Mouse (Mus musculus): ENCODE data around the gene Ugt1a9. TPM values are rescaled to one million over a fixed set of nuclear protein-coding genes. Genes with fewer than 3 reads are reported as not detected.
"Not testable (repeated sequence)": the region's sequence is repeated elsewhere in the genome, so short reads cannot be mapped to it uniquely, and the experiment has no call there.

Ugt1a9 gene
- polyA plus RNA-seq, 1 experiment, result not detected

- TF ChIP-seq POLR2A (IDR thresholded peaks at IDR 0.05; ENCODE audit: control insufficient read depth, extremely low read depth, insufficient read depth, low read length, poor library complexity) (no peak), CTCF (IDR thresholded peaks at IDR 0.05; ENCODE audit: borderline replicate concordance, control insufficient read depth, extremely low read depth, insufficient read depth, low read length, poor library complexity) (no peak)
- Histone ChIP-seq H3K4me1 (replicated peaks; ENCODE audit: control insufficient read depth, insufficient read depth, low read length) (no peaks in the 10 kb centered on the region), H3K4me3 (ENCODE audit: control insufficient read depth, insufficient read depth, low read length) (no peak overlapping the region), H3K36me3 (ENCODE audit: control insufficient read depth, insufficient read depth, low read length) (no peaks in the 10 kb centered on the region), H3K27ac (ENCODE audit: control insufficient read depth, insufficient read depth, low read length) (no peak overlapping the region), H3K27me3 (ENCODE audit: control insufficient read depth, insufficient read depth, low read length) (no peaks in the 10 kb centered on the region)
- WGBS, result 62% methylated on average over 2 of the region's 2 CpGs
- DNase-seq, result no peak
These were observed 146.5 kb downstream of the Ugt1a9 start for GRCm38 (mm10) chr1:88217144-88217543.

DNA sequence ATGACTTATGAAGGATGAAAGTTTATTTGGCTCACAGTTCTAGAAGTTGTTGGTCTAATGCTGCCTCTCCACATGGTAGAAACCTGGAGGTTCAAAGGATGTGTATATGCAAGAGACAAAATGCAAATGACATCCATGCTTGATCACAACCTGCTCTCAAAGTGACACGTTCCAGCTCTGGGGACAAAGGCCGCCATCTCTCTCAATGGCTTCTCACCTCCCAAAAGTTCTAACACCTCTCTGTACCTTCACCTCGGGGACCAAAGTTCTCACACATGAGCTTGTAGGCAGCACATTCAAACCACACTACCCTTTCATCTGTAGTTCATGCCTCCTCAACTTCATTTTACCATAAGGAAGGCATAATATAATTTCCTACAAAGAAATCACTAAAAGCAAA, 147.0 kb downstream of the Ugt1a9 start:
- no peak overlapping the region for H3K4me3 ChIP-seq (ENCODE audit: control insufficient read depth, insufficient read depth, low read length)
- no peaks in the 10 kb centered on the region for H3K27me3 ChIP-seq (ENCODE audit: control insufficient read depth, insufficient read depth, low read length)
- no peak for DNase-seq
- no peaks in the 10 kb centered on the region for H3K4me1 ChIP-seq (replicated peaks; ENCODE audit: control insufficient read depth, insufficient read depth, low read length)
- TF ChIP-seq CTCF (IDR thresholded peaks at IDR 0.05; ENCODE audit: borderline replicate concordance, control insufficient read depth, extremely low read depth, insufficient read depth, low read length, poor library complexity), result no peak
- no peak for TF ChIP-seq POLR2A (IDR thresholded peaks at IDR 0.05; ENCODE audit: control insufficient read depth, extremely low read depth, insufficient read depth, low read length, poor library complexity)
- H3K27ac ChIP-seq (ENCODE audit: control insufficient read depth, insufficient read depth, low read length), result no peak overlapping the region
- H3K36me3 ChIP-seq (ENCODE audit: control insufficient read depth, insufficient read depth, low read length), result no peaks in the 10 kb centered on the region
- 49% methylated on average over 3 of the region's 3 CpGs for WGBS

- Histone ChIP-seq H3K27me3 (ENCODE audit: control insufficient read depth, insufficient read depth, low read length) (no peaks in the 10 kb centered on the region), H3K4me1 (replicated peaks; ENCODE audit: control insufficient read depth, insufficient read depth, low read length) (no peaks in the 10 kb centered on the region), H3K4me3 (ENCODE audit: control insufficient read depth, insufficient read depth, low read length) (no peak overlapping the region), H3K36me3 (ENCODE audit: control insufficient read depth, insufficient read depth, low read length) (no peaks in the 10 kb centered on the region), H3K27ac (ENCODE audit: control insufficient read depth, insufficient read depth, low read length) (no peak overlapping the region)
- TF ChIP-seq POLR2A (IDR thresholded peaks at IDR 0.05; ENCODE audit: control insufficient read depth, extremely low read depth, insufficient read depth, low read length, poor library complexity) (no peak), CTCF (IDR thresholded peaks at IDR 0.05; ENCODE audit: borderline replicate concordance, control insufficient read depth, extremely low read depth, insufficient read depth, low read length, poor library complexity) (no peak)
- DNase-seq, result no peak
- 78% methylated on average over 9 of the region's 9 CpGs for WGBS
These were observed 147.5 kb downstream of the Ugt1a9 start for GRCm38 (mm10) chr1:88218051-88218450.

GRCm38 (mm10) chr1:88218591-88218990, 148.0 kb downstream of the Ugt1a9 start:
- H3K4me1 ChIP-seq (replicated peaks; ENCODE audit: control insufficient read depth, insufficient read depth, low read length), result no peaks in the 10 kb centered on the region
- no peak for TF ChIP-seq POLR2A (IDR thresholded peaks at IDR 0.05; ENCODE audit: control insufficient read depth, extremely low read depth, insufficient read depth, low read length, poor library complexity)
- TF ChIP-seq CTCF (IDR thresholded peaks at IDR 0.05; ENCODE audit: borderline replicate concordance, control insufficient read depth, extremely low read depth, insufficient read depth, low read length, poor library complexity), result no peak
- H3K36me3 ChIP-seq (ENCODE audit: control insufficient read depth, insufficient read depth, low read length), result no peaks in the 10 kb centered on the region
- WGBS, result 54% methylated on average over 4 of the region's 4 CpGs
- H3K27ac ChIP-seq (ENCODE audit: control insufficient read depth, insufficient read depth, low read length), result no peak overlapping the region
- no peaks in the 10 kb centered on the region for H3K27me3 ChIP-seq (ENCODE audit: control insufficient read depth, insufficient read depth, low read length)
- no peak for DNase-seq
- no peak overlapping the region for H3K4me3 ChIP-seq (ENCODE audit: control insufficient read depth, insufficient read depth, low read length)

DNA sequence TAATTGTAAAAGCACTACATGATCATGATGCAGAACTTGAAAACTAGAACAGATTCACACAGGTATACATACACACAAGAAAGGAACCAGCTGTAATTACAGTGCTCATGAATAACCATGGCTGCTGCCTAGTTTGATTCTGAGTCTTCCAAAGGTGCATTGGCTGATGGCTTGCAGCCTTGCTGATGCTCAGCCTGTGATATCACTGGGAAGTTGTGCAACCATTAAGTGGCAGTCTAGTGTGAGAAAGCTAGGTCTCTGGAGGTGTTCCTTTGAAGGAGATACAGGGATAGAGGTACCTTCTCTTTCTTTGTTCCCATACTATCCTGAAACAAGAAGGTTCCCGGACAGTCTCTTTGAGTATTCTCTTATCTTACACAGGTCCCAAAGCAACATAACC, 148.5 kb downstream of the Ugt1a9 start:
- Histone ChIP-seq H3K27ac (ENCODE audit: control insufficient read depth, insufficient read depth, low read length) (no peak overlapping the region), H3K36me3 (ENCODE audit: control insufficient read depth, insufficient read depth, low read length) (no peaks in the 10 kb centered on the region), H3K4me3 (ENCODE audit: control insufficient read depth, insufficient read depth, low read length) (no peak overlapping the region), H3K4me1 (replicated peaks; ENCODE audit: control insufficient read depth, insufficient read depth, low read length) (no peaks in the 10 kb centered on the region), H3K27me3 (ENCODE audit: control insufficient read depth, insufficient read depth, low read length) (no peaks in the 10 kb centered on the region)
- TF ChIP-seq POLR2A (IDR thresholded peaks at IDR 0.05; ENCODE audit: control insufficient read depth, extremely low read depth, insufficient read depth, low read length, poor library complexity), result no peak
- no peak for TF ChIP-seq CTCF (IDR thresholded peaks at IDR 0.05; ENCODE audit: borderline replicate concordance, control insufficient read depth, extremely low read depth, insufficient read depth, low read length, poor library complexity)
- DNase-seq, result no peak
- WGBS, result 21% methylated on average over 1 of the region's 1 CpGs

GRCm38 (mm10) chr1:88220336-88220735, 149.7 kb downstream of the Ugt1a9 start:
- Histone ChIP-seq H3K4me3 (ENCODE audit: control insufficient read depth, insufficient read depth, low read length) (no peak overlapping the region), H3K36me3 (ENCODE audit: control insufficient read depth, insufficient read depth, low read length) (no peaks in the 10 kb centered on the region), H3K27me3 (ENCODE audit: control insufficient read depth, insufficient read depth, low read length) (no peaks in the 10 kb centered on the region), H3K4me1 (replicated peaks; ENCODE audit: control insufficient read depth, insufficient read depth, low read length) (no peaks in the 10 kb centered on the region), H3K27ac (ENCODE audit: control insufficient read depth, insufficient read depth, low read length) (no peak overlapping the region)
- TF ChIP-seq POLR2A (IDR thresholded peaks at IDR 0.05; ENCODE audit: control insufficient read depth, extremely low read depth, insufficient read depth, low read length, poor library complexity) (no peak), CTCF (IDR thresholded peaks at IDR 0.05; ENCODE audit: borderline replicate concordance, control insufficient read depth, extremely low read depth, insufficient read depth, low read length, poor library complexity) (no peak)
- no peak for DNase-seq

DNA sequence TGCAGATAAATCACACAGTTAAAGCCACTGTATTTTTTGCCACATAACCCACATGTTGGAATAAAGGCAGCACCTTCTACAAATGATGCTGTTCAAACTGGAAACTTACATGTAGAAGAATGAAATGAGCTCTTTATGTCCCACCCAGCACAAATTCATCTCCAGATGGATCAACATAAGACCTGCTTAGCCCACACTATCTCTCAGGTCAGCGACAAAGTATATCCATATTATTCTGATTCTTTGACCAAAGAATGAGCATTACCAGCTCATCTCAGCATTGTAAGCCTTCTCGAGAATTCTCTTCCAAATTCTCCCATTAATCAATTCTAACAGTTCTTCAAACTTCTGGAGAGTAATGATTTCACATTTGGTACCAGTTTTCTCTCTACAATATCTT, 151.6 kb downstream of the Ugt1a9 start:
- no peak overlapping the region for H3K27ac ChIP-seq (ENCODE audit: control insufficient read depth, insufficient read depth, low read length)
- no peak overlapping the region for H3K4me3 ChIP-seq (ENCODE audit: control insufficient read depth, insufficient read depth, low read length)
- H3K36me3 ChIP-seq (ENCODE audit: control insufficient read depth, insufficient read depth, low read length), result no peaks in the 10 kb centered on the region
- no peaks in the 10 kb centered on the region for H3K27me3 ChIP-seq (ENCODE audit: control insufficient read depth, insufficient read depth, low read length)
- 57% methylated on average over 2 of the region's 2 CpGs for WGBS
- no peaks in the 10 kb centered on the region for H3K4me1 ChIP-seq (replicated peaks; ENCODE audit: control insufficient read depth, insufficient read depth, low read length)
- no peak for TF ChIP-seq POLR2A (IDR thresholded peaks at IDR 0.05; ENCODE audit: control insufficient read depth, extremely low read depth, insufficient read depth, low read length, poor library complexity)
- TF ChIP-seq CTCF (IDR thresholded peaks at IDR 0.05; ENCODE audit: borderline replicate concordance, control insufficient read depth, extremely low read depth, insufficient read depth, low read length, poor library complexity), result no peak
- no peak for DNase-seq

DNA sequence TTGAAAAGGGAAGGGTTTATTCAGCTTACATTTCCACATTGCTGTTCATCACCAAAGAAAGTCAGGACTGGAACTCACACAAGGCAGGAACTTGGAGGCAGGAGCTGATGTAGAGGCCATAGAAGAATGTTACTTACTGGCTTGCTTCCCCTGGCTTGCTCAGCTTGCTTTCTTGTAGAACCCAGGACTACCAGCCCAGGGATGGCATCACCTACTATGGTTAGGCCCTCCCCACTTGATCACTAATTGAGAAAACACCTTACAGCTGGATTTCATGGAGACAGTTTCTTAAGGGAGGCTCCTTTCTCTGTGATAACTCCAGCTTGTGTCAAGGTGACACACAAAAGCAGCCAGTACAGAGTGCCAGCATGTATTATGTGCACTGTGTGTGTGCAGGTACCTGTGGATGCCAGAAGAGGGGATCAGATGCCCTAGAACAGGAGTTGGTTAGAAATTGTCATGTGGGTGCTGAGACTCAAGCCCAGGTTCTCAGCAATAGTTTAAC, 152.5 kb downstream of the Ugt1a9 start:
- H3K4me1 ChIP-seq (replicated peaks; ENCODE audit: control insufficient read depth, insufficient read depth, low read length); H3K36me3 ChIP-seq (ENCODE audit: control insufficient read depth, insufficient read depth, low read length); H3K27me3 ChIP-seq (ENCODE audit: control insufficient read depth, insufficient read depth, low read length); H3K27ac ChIP-seq (ENCODE audit: control insufficient read depth, insufficient read depth, low read length); H3K4me3 ChIP-seq (ENCODE audit: control insufficient read depth, insufficient read depth, low read length); DNase-seq: not testable (repeated sequence)

Measured in thymus, adult 2 months (tissue).